Mouse (Mus musculus) effector memory CD4-positive, alpha-beta T cell, adult 7 months (primary cell): ENCODE data around the gene Pilra. TPM values are rescaled to one million over a fixed set of nuclear protein-coding genes. Genes with fewer than 3 reads are reported as not detected.

ENCODE experiments used
- polyA plus RNA-seq: library from polyadenylated mRNA; unstranded; fragments of 100-300 nt; shearing (Covaris generic); gene quantifications from one replicate; pipeline ENCODE4 v1.2.1, GENCODE M21; 2017

Pilra gene
- polyA plus RNA-seq = 0.22 TPM

DNA sequence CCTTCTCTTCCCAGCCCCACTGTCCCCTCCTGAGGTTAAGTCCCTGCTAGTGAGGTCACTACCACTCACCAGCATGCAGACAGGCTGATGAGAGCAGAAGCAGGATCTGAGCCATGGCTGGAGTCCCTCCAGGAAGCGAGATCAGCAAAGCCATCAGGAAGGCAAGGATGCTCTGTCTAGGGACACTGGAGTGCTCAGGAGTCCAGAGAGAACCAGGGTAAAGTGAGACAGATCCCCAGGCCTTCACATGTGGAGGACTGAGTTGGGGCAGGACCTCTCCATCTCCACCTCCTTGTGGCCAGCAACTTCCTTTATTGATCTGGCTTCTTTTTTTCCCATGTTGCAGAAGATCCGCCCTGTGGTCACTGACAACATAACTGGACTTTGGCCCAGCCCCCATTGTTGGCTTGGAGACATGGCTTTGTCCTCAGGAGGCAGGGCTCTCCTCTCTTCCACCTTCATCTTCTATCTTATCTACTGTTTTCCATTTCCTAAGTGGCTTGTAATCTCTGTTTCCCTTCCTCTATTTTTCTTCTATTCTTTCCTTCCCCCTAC, at the start of gene Pilra:
Pilra (minus strand) TSS at position 316 of the 555 bp plus-strand sequence.

DNA sequence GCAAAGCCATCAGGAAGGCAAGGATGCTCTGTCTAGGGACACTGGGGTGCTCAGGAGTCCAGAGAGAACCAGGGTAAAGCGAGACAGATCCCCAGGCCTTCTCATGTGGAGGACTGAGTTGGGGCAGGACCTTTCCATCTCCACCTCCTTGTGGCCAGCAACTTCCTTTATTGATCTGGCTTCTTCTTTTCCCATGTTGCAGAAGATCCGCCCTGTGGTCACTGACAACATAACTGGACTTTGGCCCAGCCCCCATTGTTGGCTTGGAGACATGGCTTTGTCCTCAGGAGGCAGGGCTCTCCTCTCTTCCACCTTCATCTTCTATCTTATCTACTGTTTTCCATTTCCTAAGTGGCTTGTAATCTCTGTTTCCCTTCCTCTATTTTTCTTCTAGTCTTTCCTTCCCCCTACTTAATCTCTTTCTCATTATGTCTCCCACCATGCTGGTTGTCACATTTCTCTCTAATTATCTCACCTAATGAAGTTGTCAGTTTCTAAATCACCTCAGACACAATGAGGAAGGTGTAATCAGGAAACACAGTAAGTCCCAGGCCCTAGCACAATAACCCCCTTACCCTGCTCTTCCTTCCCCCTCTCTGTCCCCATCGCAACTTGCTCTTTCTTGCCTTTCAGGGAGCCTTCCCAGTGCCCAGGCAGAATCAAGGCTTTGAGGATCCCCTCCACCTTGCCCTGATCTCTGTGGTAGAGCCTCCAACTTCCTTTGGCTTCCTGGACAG, 35.7 kb upstream of the Pilra start, which contains the start of gene Pilrb2:
Pilrb2 (minus strand) TSS at position 172 of the 737 bp plus-strand sequence.

DNA sequence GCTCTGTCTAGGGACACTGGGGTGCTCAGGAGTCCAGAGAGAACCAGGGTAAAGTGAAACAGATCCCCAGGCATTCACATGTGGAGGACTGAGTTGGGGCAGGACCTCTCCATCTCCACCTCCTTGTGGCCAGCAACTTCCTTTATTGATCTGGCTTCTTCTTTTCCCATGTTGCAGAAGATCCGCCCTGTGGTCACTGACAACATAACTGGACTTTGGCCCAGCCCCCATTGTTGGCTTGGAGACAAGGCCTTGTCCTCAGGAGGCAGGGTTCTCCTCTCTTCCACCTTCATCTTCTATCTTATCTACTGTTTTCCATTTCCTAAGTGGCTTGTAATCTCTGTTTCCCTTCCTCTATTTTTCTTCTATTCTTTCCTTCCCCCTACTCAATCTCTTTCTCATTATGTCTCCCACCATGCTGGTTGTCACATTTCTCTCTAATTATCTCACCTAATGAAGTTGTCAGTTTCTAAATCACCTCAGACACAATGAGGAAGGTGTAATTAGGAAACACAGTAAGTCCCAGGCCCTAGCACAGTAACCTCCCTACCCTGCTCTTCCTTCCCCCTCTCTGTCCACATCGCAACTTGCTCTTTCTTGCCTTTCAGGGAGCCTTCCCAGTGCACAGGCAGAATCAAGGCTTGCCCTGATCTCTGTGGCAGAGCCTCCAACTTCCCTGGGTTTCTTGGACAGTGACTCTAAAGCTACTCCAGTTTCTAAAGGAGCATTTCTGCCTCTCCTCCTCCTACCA, 22.1 kb upstream of the Pilra start, which contains the start of gene Pilrb1:
Pilrb1 (minus strand) TSS at position 147 of the 751 bp plus-strand sequence.

DNA sequence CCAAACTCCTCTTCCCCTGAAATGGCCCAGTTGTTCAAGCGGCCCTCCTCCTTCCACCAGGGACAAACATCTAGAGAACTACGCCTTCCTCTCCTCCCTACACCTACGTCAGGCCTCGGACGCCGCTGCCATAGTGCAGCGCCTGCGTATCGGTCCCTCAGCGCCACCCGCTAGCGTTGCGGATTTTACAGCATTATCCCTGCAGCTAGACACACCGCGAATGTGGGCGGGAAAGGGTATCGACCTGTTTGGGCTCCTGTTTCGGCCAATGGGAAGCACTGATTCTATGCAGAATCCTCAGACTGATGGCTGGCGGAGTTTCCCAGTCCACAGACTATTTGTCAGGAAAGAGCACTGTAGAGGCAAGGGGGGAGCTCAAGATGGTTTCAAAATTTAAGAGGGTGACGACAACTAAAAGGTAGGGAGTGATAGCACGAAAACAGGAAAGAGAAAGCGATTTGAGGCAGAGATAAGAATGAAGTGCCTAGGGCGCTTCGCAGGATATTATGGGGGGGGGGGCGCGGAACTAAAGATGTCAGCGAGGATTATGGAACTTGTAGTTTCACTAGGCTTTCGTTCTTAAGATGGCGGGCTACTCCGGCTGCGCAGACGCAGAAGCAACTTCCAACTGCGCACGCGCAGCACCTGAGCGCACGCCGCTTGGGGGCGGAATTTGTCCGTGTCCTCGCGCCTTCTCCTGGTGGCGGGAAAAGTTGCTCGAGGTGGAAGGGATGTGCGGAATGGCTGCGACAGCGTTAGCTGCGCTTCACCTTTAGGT, 48.7 kb downstream of the Pilra start, which contains the start of the genes Mepce and Zcwpw1:
Mepce (minus strand) TSS at position 505 of the 778 bp plus-strand sequence.
Zcwpw1 (plus strand) TSS at position 648 of the 778 bp plus-strand sequence.

DNA sequence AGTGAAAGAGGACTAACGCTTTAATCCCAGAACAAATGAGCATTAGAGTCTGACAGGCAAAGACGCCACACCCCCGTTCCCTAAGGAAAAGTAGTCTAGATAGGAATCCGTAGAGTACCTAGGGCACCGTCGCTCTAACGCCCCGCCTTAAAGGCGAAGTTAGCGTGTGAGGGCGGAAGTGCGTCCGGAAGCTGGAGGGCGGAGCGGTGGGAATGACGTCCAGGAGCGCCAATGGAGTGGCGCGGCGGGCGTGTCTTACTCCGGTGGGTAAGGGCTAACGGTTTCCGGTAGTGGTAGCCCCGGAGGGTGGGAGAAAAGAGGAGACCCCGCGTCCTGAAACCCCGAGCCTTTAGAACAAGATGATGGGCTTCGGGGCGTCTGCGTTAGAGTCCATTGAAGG, 57.4 kb downstream of the Pilra start, which contains the start of gene Ppp1r35:
Ppp1r35 (plus strand) TSS at position 215 of the 400 bp plus-strand sequence.

Other genes with a start within 250 kb of the Pilra start
- 45.0 TPM for gene Mospd3, start 235.2 kb downstream of the Pilra start, polyA plus RNA-seq
- gene Pcolce, start 222.5 kb downstream of the Pilra start, polyA plus RNA-seq = 2.4 TPM
- gene Fbxo24, start 207.3 kb downstream of the Pilra start, polyA plus RNA-seq = 0.89 TPM
- 233 TPM for gene Lrch4, start 207.2 kb downstream of the Pilra start, polyA plus RNA-seq
- gene Gm20605, start 207.1 kb downstream of the Pilra start, polyA plus RNA-seq = 36.4 TPM
- gene Sap25, start 194.9 kb downstream of the Pilra start, polyA plus RNA-seq = 58.0 TPM
- not detected for gene Irs3, start 190.6 kb downstream of the Pilra start, polyA plus RNA-seq
- 15.5 TPM for gene Agfg2, start 151.6 kb downstream of the Pilra start, polyA plus RNA-seq
- gene Nyap1, start 94.7 kb downstream of the Pilra start, polyA plus RNA-seq = 0.30 TPM
- gene Tsc22d4, start 90.6 kb downstream of the Pilra start, polyA plus RNA-seq = 134 TPM
- gene Ppp1r35, start 57.4 kb downstream of the Pilra start, polyA plus RNA-seq = 48.6 TPM
- gene Mepce, start 48.6 kb downstream of the Pilra start, polyA plus RNA-seq = 55.5 TPM
- gene Zcwpw1, start 48.5 kb downstream of the Pilra start, polyA plus RNA-seq = 7.1 TPM
- 0.37 TPM for gene Pilrb1, start 21.8 kb upstream of the Pilra start, polyA plus RNA-seq
- gene Pilrb2, start 35.5 kb upstream of the Pilra start, polyA plus RNA-seq = 1.0 TPM
- gene Cyp3a13, start 85.3 kb upstream of the Pilra start, polyA plus RNA-seq = 0.76 TPM
- gene Gjc3, start 126.8 kb upstream of the Pilra start, polyA plus RNA-seq = not detected
- gene Azgp1, start 145.2 kb upstream of the Pilra start, polyA plus RNA-seq = not detected
- not detected for gene Smok3a, start 185.0 kb upstream of the Pilra start, polyA plus RNA-seq
- 0.73 TPM for gene Smok3b, start 185.1 kb upstream of the Pilra start, polyA plus RNA-seq
- 0.84 TPM for gene Smok3c, start 216.9 kb upstream of the Pilra start, polyA plus RNA-seq
- gene Zkscan1, start 248.8 kb upstream of the Pilra start, polyA plus RNA-seq = 14.6 TPM